Mouse (Mus musculus) retina, embryonic 14.5 days (tissue): ENCODE data around the gene Vmn1r81.

ENCODE experiments used
- DNase-seq: peaks from one replicate; pipeline ENCODE4 v3.0.0-alpha.2; 2015; ENCODE audit warnings: low spot score

The Vmn1r81 gene

DNA sequence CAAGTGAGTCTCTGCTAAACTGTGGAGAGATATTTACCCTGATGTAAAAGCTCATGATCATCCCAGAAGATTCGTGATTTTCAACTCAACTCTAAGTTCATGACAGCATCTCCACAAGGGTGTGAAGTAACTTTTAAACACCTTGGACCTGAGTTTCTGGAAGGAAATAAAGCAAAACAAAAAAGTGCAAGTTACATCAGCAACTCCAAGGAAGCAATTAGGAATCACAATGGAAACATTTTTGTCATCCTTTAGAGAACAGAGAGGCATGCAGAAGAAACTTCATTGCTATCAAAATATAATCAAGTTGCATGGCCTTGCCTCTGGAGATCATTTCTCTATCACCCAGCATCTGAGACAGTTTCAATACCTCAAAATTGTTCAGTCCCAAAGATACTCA, at the start of gene Vmn1r81:
Gene Vmn1r81 (minus strand): TSS at position 101 of the 400 bp plus-strand sequence.
- DNase-seq: no peak

DNA sequence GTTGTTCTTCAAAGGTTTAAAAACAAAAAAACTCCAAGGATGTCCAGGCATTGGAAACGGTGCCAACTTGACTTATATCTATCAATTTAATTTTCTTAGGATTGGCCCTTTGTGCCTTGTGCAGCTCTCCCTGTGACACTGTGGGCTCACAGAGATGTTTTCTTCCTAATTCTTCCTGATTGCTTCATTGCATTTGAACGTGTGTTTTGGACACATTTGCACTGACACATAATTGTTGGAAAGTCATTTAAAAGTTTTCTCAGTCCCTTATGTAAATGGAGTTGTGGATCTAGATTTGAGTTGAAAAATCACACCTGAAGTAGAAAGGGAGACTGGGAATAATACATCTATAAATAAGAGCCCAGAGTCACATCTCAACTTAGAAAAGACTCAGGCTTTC, 32.1 kb upstream of the Vmn1r81 start, which contains the start of gene Vmn1r82:
Gene Vmn1r82 (plus strand): TSS at position 301 of the 400 bp plus-strand sequence.
- DNase-seq: no peak

DNA sequence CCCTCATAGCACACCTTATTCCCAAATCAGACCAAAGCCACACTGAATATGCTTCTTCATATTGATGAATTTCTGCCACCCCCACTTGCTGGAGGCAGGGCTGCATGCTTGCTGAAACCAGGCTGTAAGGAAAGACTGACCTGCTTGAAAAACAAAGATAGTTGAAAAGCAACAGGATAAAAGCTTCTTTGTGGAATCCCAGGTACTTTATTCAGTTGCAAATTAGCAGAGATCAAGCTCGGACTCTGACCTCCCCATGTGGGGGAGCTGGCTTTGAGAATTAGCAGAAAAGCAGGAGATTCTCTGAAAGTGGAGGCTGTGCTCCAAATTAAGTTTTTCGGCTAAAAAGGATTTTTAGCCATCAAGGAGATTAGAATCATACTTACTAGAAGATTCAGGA, 63.9 kb downstream of the Vmn1r81 start:
- DNase-seq: no peak
